Mouse (Mus musculus) liver, postnatal 0 days (tissue): ENCODE data around the gene Fam213a.

Experiments
- CTCF ChIP-seq: sonication (generic); IDR thresholded peaks from 2 replicates; pipeline ENCODE4 v1.5.1; 2016; ENCODE audit warnings: antibody characterized with exemption, low read depth
- EP300 ChIP-seq: IDR thresholded peaks from 2 replicates; pipeline ENCODE4 v1.6.1; 2016; ENCODE audit warnings: antibody characterized with exemption, low read depth, mild to moderate bottlenecking

- TF ChIP-seq CTCF (no peak), EP300 (no peak)
Measured at GRCm38 (mm10) chr14:40979723-40980122, 33.9 kb downstream of the Fam213a start.
